Comparison of ENCODE assay signal across 8 mouse cellular contexts in genomic region chr10:128589464-128590192, GRCm38 (mm10). TPM values are rescaled to one million over a fixed set of nuclear protein-coding genes. Genes with fewer than 3 reads are reported as not detected.
DNase-seq lines count a peak whose midpoint lies in the region; ATAC-seq and TF ChIP-seq lines count a peak whose summit lies in the region.

Gene Erbb3 (minus strand): TSS chr10:128589652.

- peak; percentile 64 for ATAC-seq in intestine, embryonic 16.5 days
- ATAC-seq in liver, postnatal 0 days, result peak; percentile 76
- ATAC-seq in neural tube, embryonic 13.5 days (ENCODE audit: low read depth), result peak; percentile 33

- H3K36me3 ChIP-seq in intestine, embryonic 16.5 days (ENCODE audit: control insufficient read depth, insufficient read depth, low read length), result no peaks in the 10 kb centered on the region
- no peaks in the 10 kb centered on the region for H3K36me3 ChIP-seq in liver, postnatal 0 days (replicated peaks; ENCODE audit: insufficient read depth, low read length)
- no peaks in the 10 kb centered on the region for H3K36me3 ChIP-seq in neural tube, embryonic 13.5 days

- no peak for TF ChIP-seq CTCF in liver, postnatal 0 days (IDR thresholded peaks at IDR 0.05; ENCODE audit: low read depth)

- peaks cover 4% of the 10 kb centered on the region; the same call in 1 of the 2 replicates for H3K27me3 ChIP-seq in intestine, embryonic 16.5 days (replicated peaks; ENCODE audit: control insufficient read depth, insufficient read depth, low read length)
- H3K27me3 ChIP-seq in liver, postnatal 0 days (ENCODE audit: insufficient read depth, low read length), result peaks cover 40% of the 10 kb centered on the region
- H3K27me3 ChIP-seq in neural tube, embryonic 13.5 days, result peaks cover 55% of the 10 kb centered on the region

- H3K27ac ChIP-seq in brown adipose tissue, adult 24 weeks (replicated peaks; ENCODE audit: low read depth, low read length), result no peak within 1 kb of the TSS
- peak within 1 kb of the TSS; percentile 96 for H3K27ac ChIP-seq in intestine, embryonic 16.5 days (ENCODE audit: low read length)
- peak within 1 kb of the TSS; percentile 93 for H3K27ac ChIP-seq in liver, postnatal 0 days (ENCODE audit: low read depth)
- peak within 1 kb of the TSS; percentile 49 for H3K27ac ChIP-seq in neural tube, embryonic 13.5 days (replicated peaks)

- H3K9ac ChIP-seq in intestine, embryonic 16.5 days (ENCODE audit: low read depth, low read length), result peak within 1 kb of the TSS; percentile 84
- H3K9ac ChIP-seq in liver, postnatal 0 days (replicated peaks), result peak within 1 kb of the TSS; percentile 67
- peak within 1 kb of the TSS; percentile 71 for H3K9ac ChIP-seq in neural tube, embryonic 13.5 days

- DNase-seq in heart, adult 11 months, result peak; percentile 94
- DNase-seq in heart, adult 8-10 months (ENCODE audit: low spot score), result no peak
- DNase-seq in gastrocnemius, postnatal 4 days (ENCODE audit: low spot score in 2 of 2), result peak in 1 of 2 experiments; percentile 36
- DNase-seq in liver, postnatal 0 days, result peak; percentile 76
- peak; percentile 72 to 88 for DNase-seq in urinary bladder, adult 18-20 months (ENCODE audit: low spot score in 2 of 2)

- H3K4me2 ChIP-seq in intestine, embryonic 16.5 days (ENCODE audit: low read depth, low read length), result peak within 1 kb of the TSS; percentile 91
- H3K4me2 ChIP-seq in liver, postnatal 0 days (ENCODE audit: low read depth, low read length), result peak within 1 kb of the TSS; percentile 96
- peak within 1 kb of the TSS; percentile 90 for H3K4me2 ChIP-seq in neural tube, embryonic 13.5 days

- no peaks in the 10 kb centered on the region for H3K9me3 ChIP-seq in intestine, embryonic 16.5 days (ENCODE audit: control insufficient read depth, low read length)
- no peaks in the 10 kb centered on the region for H3K9me3 ChIP-seq in liver, postnatal 0 days (ENCODE audit: low read length)
- no peaks in the 10 kb centered on the region for H3K9me3 ChIP-seq in neural tube, embryonic 13.5 days

- H3K4me3 ChIP-seq in brown adipose tissue, adult 24 weeks (ENCODE audit: insufficient read depth, low read depth, low read length), result peak within 1 kb of the TSS; percentile 68
- H3K4me3 ChIP-seq in intestine, embryonic 16.5 days (ENCODE audit: low read length), result peak within 1 kb of the TSS; percentile 66
- H3K4me3 ChIP-seq in liver, postnatal 0 days (ENCODE audit: low read depth, low read length), result peak within 1 kb of the TSS; percentile 79
- H3K4me3 ChIP-seq in neural tube, embryonic 13.5 days, result peak within 1 kb of the TSS; percentile 63

- H3K4me1 ChIP-seq in brown adipose tissue, adult 24 weeks (ENCODE audit: control insufficient read depth, insufficient read depth, insufficient read length, low read length), result no peaks in the 10 kb centered on the region
- H3K4me1 ChIP-seq in intestine, embryonic 16.5 days (ENCODE audit: control insufficient read depth, insufficient read depth, low read length), result peaks cover 12% of the 10 kb centered on the region
- H3K4me1 ChIP-seq in liver, postnatal 0 days (ENCODE audit: insufficient read depth), result peaks cover 4% of the 10 kb centered on the region; the same call in 1 of the 2 replicates
- peaks cover 12% of the 10 kb centered on the region for H3K4me1 ChIP-seq in neural tube, embryonic 13.5 days (replicated peaks)

- TF ChIP-seq EP300 in liver, postnatal 0 days (IDR thresholded peaks at IDR 0.05; ENCODE audit: low read depth), result no peak

- WGBS in intestine, embryonic 16.5 days, result under 1% methylated on average over 43 of the region's 43 CpGs
- WGBS in liver, postnatal 0 days (ENCODE audit: insufficient replicate concordance), result under 1% methylated on average over 42 of the region's 43 CpGs
- under 1% methylated on average over 42 of the region's 43 CpGs for WGBS in neural tube, embryonic 13.5 days

RNA-seq across cellular contexts. Expression of gene Erbb3, which starts in this region (rescaled TPM):
- total RNA-seq in heart, adult 8-10 months (2022), result 1 to 10 TPM; 6.9 to 8.5 (median 7.9) TPM
- 1.3 and 2.0 TPM in 2 replicates for polyA plus RNA-seq in brown adipose tissue, adult 24 weeks (2012; ENCODE audit: insufficient read depth, insufficient read length, missing spikeins)
- total RNA-seq in gastrocnemius, postnatal 4 days (2021), result 10 to 100 TPM; 18.0 to 19.0 TPM
- 29.6 and 34.9 TPM in 2 replicates for polyA plus RNA-seq in intestine, embryonic 16.5 days (2015; fragmentation: Nextera tagmentation; extraction: Ambion mirVana)
- polyA plus RNA-seq in liver, postnatal 0 days (2015; fragmentation: Nextera tagmentation; extraction: Ambion mirVana), result 7.3 and 7.8 TPM in 2 replicates
- polyA plus RNA-seq in neural tube, embryonic 13.5 days (2015; fragmentation: Nextera tagmentation; extraction: Ambion mirVana), result 9.5 and 9.9 TPM in 2 replicates
